Mouse (Mus musculus) heart, postnatal 14 days (tissue): Measurements from ENCODE around the gene AI182371. TPM values are rescaled to one million over a fixed set of nuclear protein-coding genes. Genes with fewer than 3 reads are reported as not detected.
A peak's percentile ranks its signal among the peaks of the same experiment; 100 is the strongest.

Source experiments
- DNase-seq, 2 experiments: peaks; one replicate each; pipeline ENCODE4 v3.0.0; 2021 to 2022
- intact Hi-C: fragments of 180-260 bp; cut with DNase I; formaldehyde crosslinking; loops from one replicate; pipeline ENCODE4 v1.15.1; 2025
- total RNA-seq, 2 experiments: library from RNA; stranded (reverse); gene quantifications; 2 replicates each; pipeline ENCODE4 v1.2.3; 2021

The AI182371 gene
- total RNA-seq, 2 experiments from 2014 or later = 0.12 to 0.22 TPM

GRCm38 (mm10) chr2:35074328-35074727, 27.0 kb downstream of the AI182371 start:
- intact Hi-C loops = no loop called here
- no peak for DNase-seq

GRCm38 (mm10) chr2:35072547-35072946, 28.8 kb downstream of the AI182371 start:
- intact Hi-C loops = no loop called here
- no peak for DNase-seq

DNA sequence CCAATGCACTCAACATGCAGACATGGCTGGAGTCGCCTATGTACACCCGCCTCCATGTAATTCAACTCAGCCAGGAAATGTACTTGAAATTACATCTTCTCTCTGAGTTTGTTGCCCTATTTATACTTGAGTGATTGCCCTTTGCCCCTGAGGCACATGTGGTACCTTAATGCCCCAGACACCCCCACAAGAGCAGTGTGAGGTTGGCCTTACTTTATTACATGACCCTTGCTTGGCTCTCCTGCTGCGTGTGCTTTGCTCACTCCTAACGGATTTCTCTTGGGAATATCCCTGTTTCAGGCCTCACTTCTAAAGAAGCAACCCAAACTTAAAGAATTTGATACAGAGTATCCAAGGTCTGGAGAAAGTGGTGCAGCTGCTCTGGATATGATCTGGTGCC, 31.1 kb downstream of the AI182371 start:
- DNase-seq = no peak
- intact Hi-C loops = no loop called here

DNA sequence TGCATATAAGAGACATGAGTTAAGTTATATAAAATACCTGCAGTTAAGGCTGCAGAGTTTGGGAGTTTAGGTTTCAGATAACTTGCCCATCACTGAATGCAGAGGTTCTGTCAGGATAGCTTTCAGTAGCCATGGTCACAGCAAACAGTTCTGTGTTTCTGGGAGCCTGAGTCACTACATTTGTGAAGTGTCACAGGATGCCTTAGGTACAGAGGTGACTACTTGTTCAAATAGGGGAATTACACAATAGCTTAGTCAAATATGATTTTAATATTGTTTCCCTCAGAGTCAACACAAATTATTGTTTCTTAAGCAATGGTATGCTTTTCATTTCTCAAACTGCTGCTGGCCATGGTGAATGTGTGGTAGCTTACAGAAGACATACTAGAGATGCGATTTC, 32.2 kb downstream of the AI182371 start:
- no peak for DNase-seq
- intact Hi-C loops = no loop called here

GRCm38 (mm10) chr2:35067117-35067516, 34.2 kb downstream of the AI182371 start:
- intact Hi-C loops = no loop called here
- DNase-seq = no peak

GRCm38 (mm10) chr2:35066525-35067082, 34.7 kb downstream of the AI182371 start:
- no peak for DNase-seq
- intact Hi-C loops = no loop called here

- intact Hi-C loops = no loop called here
- no peak for DNase-seq
Measured at GRCm38 (mm10) chr2:35063333-35064030, 37.9 kb downstream of the AI182371 start.

DNA sequence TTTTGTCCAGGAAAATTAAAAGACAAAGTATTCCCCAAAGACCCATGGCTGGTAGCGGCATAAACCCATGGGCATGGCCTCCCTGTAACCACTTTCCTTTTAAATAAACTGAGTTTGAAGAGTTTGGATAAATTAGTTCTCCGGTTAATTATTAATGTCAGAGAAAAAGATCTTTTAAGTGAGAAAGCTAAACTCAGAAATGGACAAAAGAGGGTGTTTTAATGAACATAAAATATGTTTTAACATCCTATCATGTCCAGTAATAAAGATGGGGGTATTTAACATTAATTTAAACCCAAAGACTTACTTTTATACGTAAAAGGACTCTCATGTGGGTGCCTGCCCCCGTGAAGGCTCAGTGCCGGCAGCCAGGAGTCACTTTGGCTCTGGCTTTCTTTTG, 40.0 kb downstream of the AI182371 start, which contains the start of gene Hc:
Gene Hc (minus strand): TSS at position 101 of the 400 bp plus-strand sequence.
- no peak for DNase-seq
- intact Hi-C loops = no loop called here

DNA sequence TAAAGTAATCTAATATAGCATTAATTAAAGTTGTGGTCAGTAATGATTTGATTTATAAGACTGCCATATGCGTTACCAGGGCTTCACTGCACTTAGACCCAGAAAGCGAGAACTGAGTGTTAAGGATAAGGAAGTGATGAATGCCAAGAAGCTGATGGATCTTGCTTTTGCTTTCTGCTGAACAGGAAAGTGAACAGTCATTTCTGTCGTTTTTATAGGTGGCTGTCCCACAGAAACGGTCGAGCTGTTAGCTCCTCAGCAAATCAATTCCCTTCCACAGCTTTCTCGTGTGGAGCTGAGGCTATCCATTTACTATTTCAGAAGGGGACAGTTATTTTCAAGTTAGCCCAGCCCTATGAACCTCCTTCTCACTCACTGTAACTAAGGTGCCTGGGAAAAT, 40.4 kb downstream of the AI182371 start:
- DNase-seq = no peak
- intact Hi-C loops = no loop called here

DNA sequence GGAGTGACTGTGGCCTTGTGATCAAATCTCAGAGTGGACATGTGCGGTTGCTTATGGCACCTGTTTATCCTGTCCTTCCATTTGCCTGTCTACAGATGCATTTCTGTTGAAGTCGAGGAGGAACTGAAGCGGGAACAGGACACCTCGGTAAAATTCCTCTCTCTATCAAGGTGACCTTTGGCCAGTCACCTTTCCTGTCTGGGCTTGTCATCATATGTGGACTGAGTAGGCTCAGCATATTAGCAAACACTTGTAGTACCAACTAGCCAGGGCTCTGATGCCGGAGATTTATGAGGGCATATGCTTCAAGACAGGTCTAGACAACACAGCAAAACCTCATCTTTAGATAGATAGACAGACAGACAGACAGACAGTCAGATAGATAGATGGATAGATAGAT, 41.1 kb downstream of the AI182371 start:
- no peak for DNase-seq
- intact Hi-C loops = no loop called here

GRCm38 (mm10) chr2:35058325-35058724, 43.0 kb downstream of the AI182371 start:
- intact Hi-C loops = no loop called here
- no peak for DNase-seq

GRCm38 (mm10) chr2:35057243-35057642, 44.1 kb downstream of the AI182371 start:
- no peak for DNase-seq
- intact Hi-C loops = no loop called here

DNA sequence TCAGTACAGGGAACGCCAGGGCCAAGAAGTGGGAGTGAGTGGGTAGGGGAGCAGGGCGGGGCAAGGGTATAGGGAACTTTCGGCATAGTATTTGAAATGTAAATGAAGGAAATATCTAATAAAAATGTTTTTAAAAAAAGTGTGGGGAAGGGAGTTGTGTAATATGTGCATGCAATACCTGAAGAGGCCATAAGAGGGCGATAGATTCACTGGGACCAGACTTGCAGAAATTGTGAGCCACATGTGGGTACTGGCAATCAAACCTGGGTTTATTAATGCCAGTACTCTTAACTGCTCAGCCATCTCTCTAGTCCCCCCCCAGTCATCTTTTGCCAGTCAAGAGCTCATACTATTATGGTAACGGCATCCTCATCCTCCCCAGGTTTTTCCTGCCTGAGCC, 52.5 kb downstream of the AI182371 start:
- intact Hi-C loops = no loop called here

GRCm38 (mm10) chr2:35044956-35045355, 56.4 kb downstream of the AI182371 start:
- peak; percentile 3 to 35 for DNase-seq
- intact Hi-C loops = loop anchor here (2.0 kb wide), 1 partner anchor 64 kb away; the partner anchor contains the start of gene Cntrl

More for the DNA sequence above, 52.5 kb downstream of the AI182371 start:
- DNase-seq = peak; percentile 3 to 37

- intact Hi-C loops = no loop called here
- DNase-seq = no peak
Measured at GRCm38 (mm10) chr2:35038580-35039375, 62.6 kb downstream of the AI182371 start.

Other genes starting within 250 kb of the AI182371 start
- gene Cutal, start 227.1 kb downstream of the AI182371 start, total RNA-seq = 1 to 10 TPM; 1.1 to 1.2 TPM
- gene Psmd5, start 226.6 kb downstream of the AI182371 start, total RNA-seq = 10 to 100 TPM; 15.2 to 16.5 TPM
- gene Phf19, start 187.5 kb downstream of the AI182371 start, total RNA-seq = 1 to 10 TPM; 1.9 TPM
- gene Traf1, start 139.8 kb downstream of the AI182371 start, total RNA-seq = 1 to 10 TPM; 1.3 to 1.7 TPM
- gene Hc, start 40.1 kb downstream of the AI182371 start, total RNA-seq = not detected
- 1 to 10 TPM; 8.7 to 9.2 TPM for gene Cntrl, start 7.9 kb upstream of the AI182371 start, total RNA-seq
- gene Rab14, start 99.6 kb upstream of the AI182371 start, total RNA-seq = 100 to 1,000 TPM; 134 to 139 TPM
- gene Gsn, start 154.8 kb upstream of the AI182371 start, total RNA-seq = 100 to 1,000 TPM; 271 to 430 TPM
- 10 to 100 TPM; 65.0 to 72.0 TPM for gene Stom, start 235.4 kb upstream of the AI182371 start, total RNA-seq